Comparison of ENCODE assay signal across 11 mouse cellular contexts in genomic region chr9:86961663-86962062, GRCm38 (mm10). TPM values are rescaled to one million over a fixed set of nuclear protein-coding genes. Genes with fewer than 3 reads are reported as not detected.
DNase-seq lines count a peak whose midpoint lies in the region; ATAC-seq and TF ChIP-seq lines count a peak whose summit lies in the region.
"Had no signal": no experiment of that assay in that cellular context is flagged by ENCODE, and none has a peak within 500 bp of the region (broad histone marks: within the 10 kb centered on the region; RNA-seq: fewer than 3 reads in every experiment).

No protein-coding gene starts in this region.

- peak; percentile 44 for DNase-seq in cerebellum, adult 11 months
- peak; percentile 98 for DNase-seq in 3T3-L1 (ENCODE audit: low read depth, low spot score)
- peak; percentile 66 for DNase-seq in cerebellum, adult 9-11 months
- peak; percentile 33 to 42 for DNase-seq in layer of hippocampus, adult 8-10 months (ENCODE audit: low spot score in 2 of 2)
- no peak for DNase-seq in thymus, adult 2 months

- no peak; the same call in 1 of the 2 replicates for ATAC-seq in cerebellum, adult (ENCODE audit: insufficient number of reproducible peaks, low FRiP score, low TSS enrichment)
- ATAC-seq in intestine, embryonic 15.5 days: no peak
- no peak for ATAC-seq in forebrain, embryonic 16.5 days

- no peak overlapping the region for H3K4me2 ChIP-seq in intestine, embryonic 15.5 days (replicated peaks)
- H3K4me2 ChIP-seq in forebrain, embryonic 16.5 days (ENCODE audit: low read length): no peak overlapping the region
- H3K4me2 ChIP-seq: lung, embryonic 15.5 days had no signal

- TF ChIP-seq CTCF in thymus, adult 2 months (IDR thresholded peaks at IDR 0.05; ENCODE audit: borderline replicate concordance, control insufficient read depth, extremely low read depth, insufficient read depth, low read length, poor library complexity): no peak

- H3K4me1 ChIP-seq in intestine, embryonic 15.5 days (replicated peaks): no peaks in the 10 kb centered on the region
- H3K4me1 ChIP-seq in forebrain, embryonic 16.5 days (replicated peaks; ENCODE audit: control insufficient read depth, insufficient read depth, low read length): no peaks in the 10 kb centered on the region
- no peaks in the 10 kb centered on the region for H3K4me1 ChIP-seq in thymus, adult 2 months (replicated peaks; ENCODE audit: control insufficient read depth, insufficient read depth, low read length)
- H3K4me1 ChIP-seq: lung, embryonic 15.5 days had no signal

- no peak for TF ChIP-seq POLR2A in thymus, adult 2 months (IDR thresholded peaks at IDR 0.05; ENCODE audit: control insufficient read depth, extremely low read depth, insufficient read depth, low read length, poor library complexity)

- no peaks in the 10 kb centered on the region for H3K27me3 ChIP-seq in intestine, embryonic 15.5 days (replicated peaks)
- H3K27me3 ChIP-seq in forebrain, embryonic 16.5 days (replicated peaks; ENCODE audit: control insufficient read depth, insufficient read depth, low read length): no peaks in the 10 kb centered on the region
- no peaks in the 10 kb centered on the region for H3K27me3 ChIP-seq in thymus, adult 2 months (ENCODE audit: control insufficient read depth, insufficient read depth, low read length)
- H3K27me3 ChIP-seq: lung, embryonic 15.5 days had no signal

- WGBS in intestine, embryonic 15.5 days: 54% methylated on average over 3 of the region's 3 CpGs
- WGBS in forebrain, embryonic 16.5 days: 81% methylated on average over 3 of the region's 3 CpGs
- WGBS in thymus, adult 2 months: 82% methylated on average over 3 of the region's 3 CpGs

- no peak overlapping the region for H3K9ac ChIP-seq in intestine, embryonic 15.5 days
- H3K9ac ChIP-seq in forebrain, embryonic 16.5 days (replicated peaks; ENCODE audit: low read depth, low read length): no peak overlapping the region
- H3K9ac ChIP-seq: lung, embryonic 15.5 days had no signal

- H3K4me3 ChIP-seq in intestine, embryonic 15.5 days (replicated peaks): no peak overlapping the region
- H3K4me3 ChIP-seq in forebrain, embryonic 16.5 days (replicated peaks; ENCODE audit: low read length): no peak overlapping the region
- no peak overlapping the region for H3K4me3 ChIP-seq in thymus, adult 2 months (ENCODE audit: control insufficient read depth, insufficient read depth, low read length)
- H3K4me3 ChIP-seq: lung, embryonic 15.5 days had no signal

- no peak overlapping the region for H3K27ac ChIP-seq in intestine, embryonic 15.5 days
- no peak overlapping the region for H3K27ac ChIP-seq in forebrain, embryonic 16.5 days (ENCODE audit: low read length)
- no peak overlapping the region for H3K27ac ChIP-seq in thymus, adult 2 months (ENCODE audit: control insufficient read depth, insufficient read depth, low read length)
- H3K27ac ChIP-seq: lung, embryonic 15.5 days had no signal

- no peaks in the 10 kb centered on the region for H3K36me3 ChIP-seq in intestine, embryonic 15.5 days
- H3K36me3 ChIP-seq in forebrain, embryonic 16.5 days (ENCODE audit: control insufficient read depth, insufficient read depth): no peaks in the 10 kb centered on the region
- H3K36me3 ChIP-seq in thymus, adult 2 months (ENCODE audit: control insufficient read depth, insufficient read depth, low read length): no peaks in the 10 kb centered on the region
- H3K36me3 ChIP-seq: lung, embryonic 15.5 days had no signal

- H3K9me3 ChIP-seq in intestine, embryonic 15.5 days: no peaks in the 10 kb centered on the region
- no peaks in the 10 kb centered on the region for H3K9me3 ChIP-seq in forebrain, embryonic 16.5 days (ENCODE audit: control insufficient read depth, low read length)
- H3K9me3 ChIP-seq: lung, embryonic 15.5 days had no signal

RNA-seq across cellular contexts. Expression of gene Ripply2, which starts 53.7 kb away (rescaled TPM):
- 10 to 100 TPM in 1 of 4 experiments, 1 to 10 TPM in 3; 6.6 to 10.8 (median 9.0) TPM for total RNA-seq in layer of hippocampus, adult 8-10 months (2022)
- polyA plus RNA-seq in intestine, embryonic 15.5 days (2015; fragmentation: Nextera tagmentation; extraction: Ambion mirVana): 0.33 and 0.35 TPM in 2 replicates
- polyA plus RNA-seq in forebrain, embryonic 16.5 days (2015; fragmentation: Nextera tagmentation; extraction: Ambion mirVana): 5.1 and 6.1 TPM in 2 replicates
- 0.78 and 0.99 TPM in 2 replicates for polyA plus RNA-seq in thymus, adult 2 months (2012; rRNA removed)
- total RNA-seq: heart, postnatal 14 days had no signal
- polyA plus RNA-seq: large intestine, adult 2 months; lung, embryonic 15.5 days had no signal
